Mouse (Mus musculus) mature B cell (primary cell): ENCODE data around the gene Cd5l.

ENCODE experiments used
- in situ Hi-C: fragments of 300-500 bp; cut with MboI; formaldehyde crosslinking; loops from 2 replicates; pipeline ENCODE4 v1.14.3; 2019

Gene Cd5l

GRCm38 (mm10) chr3:87401321-87401720 is 43.6 kb downstream of the Cd5l start:
- in situ Hi-C loops, result loop anchor here (10.0 kb wide), 1 partner anchor 77 kb away; no protein-coding TSS in a partner anchor

- in situ Hi-C loops, result loop anchor here (10.0 kb wide), 1 partner anchor 83 kb away; no protein-coding TSS in a partner anchor
Observed at GRCm38 (mm10) chr3:87408171-87408570, 50.5 kb downstream of the Cd5l start.

- in situ Hi-C loops, result loop anchor here (10.0 kb wide), 1 partner anchor 85 kb away; no protein-coding TSS in a partner anchor
Observed at GRCm38 (mm10) chr3:87409196-87409935, 51.7 kb downstream of the Cd5l start.

- in situ Hi-C loops, result loop anchor here (5.0 to 10.0 kb wide), 3 partner anchors 87 to 166 kb away; no protein-coding TSS in a partner anchor
Observed at GRCm38 (mm10) chr3:87410605-87411004, 52.9 kb downstream of the Cd5l start.

GRCm38 (mm10) chr3:87411150-87411549 is 53.5 kb downstream of the Cd5l start:
- in situ Hi-C loops, result loop anchor here (5.0 to 10.0 kb wide), 3 partner anchors 86 to 166 kb away; no protein-coding TSS in a partner anchor

GRCm38 (mm10) chr3:87420645-87421044 is 63.0 kb downstream of the Cd5l start:
- in situ Hi-C loops, result no loop called here
